10 mouse cellular contexts compared by ENCODE assay signal in genomic region chr3:38275321-38275720, GRCm38 (mm10).
DNase-seq lines count a peak whose midpoint lies in the region; ATAC-seq lines count a peak whose summit lies in the region.
"Had no signal": no experiment of that assay in that cellular context is flagged by ENCODE, and none has a peak within 500 bp of the region (broad histone marks: within the 10 kb centered on the region; RNA-seq: fewer than 3 reads in every experiment).

No protein-coding gene starts in this region.

- no peak for ATAC-seq in hindbrain, embryonic 11.5 days (ENCODE audit: low FRiP score)
- peak; percentile 53 for ATAC-seq in embryonic facial prominence, embryonic 14.5 days (ENCODE audit: low read depth)
- peak; percentile 49; the same call in 1 of the 2 replicates for ATAC-seq in intestine, embryonic 15.5 days
- 0 out of 2 replicates have a peak, but pooled peaks have one; percentile 30 for ATAC-seq in limb, embryonic 15.5 days (ENCODE audit: insufficient number of reproducible peaks, low FRiP score, low TSS enrichment, low read depth)
- ATAC-seq in midbrain, embryonic 14.5 days (ENCODE audit: low FRiP score, low TSS enrichment): no peak

- H3K9me3 ChIP-seq in hindbrain, embryonic 10.5 days: no peaks in the 10 kb centered on the region
- H3K9me3 ChIP-seq in hindbrain, embryonic 11.5 days (ENCODE audit: control insufficient read depth, low read length): no peaks in the 10 kb centered on the region
- no peaks in the 10 kb centered on the region for H3K9me3 ChIP-seq in embryonic facial prominence, embryonic 14.5 days (ENCODE audit: control insufficient read depth, low read length)
- no peaks in the 10 kb centered on the region for H3K9me3 ChIP-seq in intestine, embryonic 15.5 days
- H3K9me3 ChIP-seq in limb, embryonic 15.5 days: no peaks in the 10 kb centered on the region
- H3K9me3 ChIP-seq in midbrain, embryonic 14.5 days (ENCODE audit: control insufficient read depth, low read length): no peaks in the 10 kb centered on the region

- no peaks in the 10 kb centered on the region for H3K27me3 ChIP-seq in hindbrain, embryonic 10.5 days (ENCODE audit: insufficient read depth, poor library complexity, severe bottlenecking)
- no peaks in the 10 kb centered on the region for H3K27me3 ChIP-seq in hindbrain, embryonic 11.5 days (ENCODE audit: control insufficient read depth, insufficient read depth, low read length)
- no peaks in the 10 kb centered on the region for H3K27me3 ChIP-seq in embryonic facial prominence, embryonic 14.5 days (replicated peaks; ENCODE audit: control insufficient read depth, insufficient read depth, low read length)
- no peaks in the 10 kb centered on the region for H3K27me3 ChIP-seq in intestine, embryonic 15.5 days (replicated peaks)
- H3K27me3 ChIP-seq in limb, embryonic 15.5 days: no peaks in the 10 kb centered on the region
- H3K27me3 ChIP-seq in midbrain, embryonic 14.5 days (ENCODE audit: control insufficient read depth, insufficient read depth, low read length): no peaks in the 10 kb centered on the region
- H3K27me3 ChIP-seq: CH12.LX had no signal

- H3K4me3 ChIP-seq in hindbrain, embryonic 10.5 days: no peak overlapping the region
- no peak overlapping the region for H3K4me3 ChIP-seq in hindbrain, embryonic 11.5 days (ENCODE audit: low read depth, low read length)
- H3K4me3 ChIP-seq in embryonic facial prominence, embryonic 14.5 days (ENCODE audit: low read depth, low read length): no peak overlapping the region
- no peak overlapping the region for H3K4me3 ChIP-seq in intestine, embryonic 15.5 days (replicated peaks)
- no peak overlapping the region for H3K4me3 ChIP-seq in limb, embryonic 15.5 days
- no peak overlapping the region for H3K4me3 ChIP-seq in midbrain, embryonic 14.5 days (replicated peaks; ENCODE audit: low read depth, low read length)
- H3K4me3 ChIP-seq: myocyte had no signal

- H3K27ac ChIP-seq in hindbrain, embryonic 10.5 days: no peak overlapping the region
- no peak overlapping the region for H3K27ac ChIP-seq in hindbrain, embryonic 11.5 days (ENCODE audit: low read depth, low read length)
- H3K27ac ChIP-seq in embryonic facial prominence, embryonic 14.5 days (replicated peaks; ENCODE audit: low read depth, low read length): no peak overlapping the region
- H3K27ac ChIP-seq in intestine, embryonic 15.5 days: no peak overlapping the region; the same call in 1 of the 2 replicates
- no peak overlapping the region for H3K27ac ChIP-seq in limb, embryonic 15.5 days
- no peak overlapping the region for H3K27ac ChIP-seq in midbrain, embryonic 14.5 days (replicated peaks; ENCODE audit: low read depth, low read length)

- 52% methylated on average over 2 of the region's 2 CpGs for WGBS in hindbrain, embryonic 10.5 days
- WGBS in hindbrain, embryonic 11.5 days: 48% methylated on average over 2 of the region's 2 CpGs
- WGBS in embryonic facial prominence, embryonic 14.5 days: 31% methylated on average over 2 of the region's 2 CpGs
- WGBS in intestine, embryonic 15.5 days: 27% methylated on average over 2 of the region's 2 CpGs
- 21% methylated on average over 2 of the region's 2 CpGs for WGBS in limb, embryonic 15.5 days
- WGBS in midbrain, embryonic 14.5 days: 50% methylated on average over 2 of the region's 2 CpGs

- no peak overlapping the region for H3K9ac ChIP-seq in hindbrain, embryonic 11.5 days (ENCODE audit: low read depth, low read length)
- H3K9ac ChIP-seq in embryonic facial prominence, embryonic 14.5 days (ENCODE audit: low read depth, low read length): no peak overlapping the region
- H3K9ac ChIP-seq in intestine, embryonic 15.5 days: no peak overlapping the region
- H3K9ac ChIP-seq in limb, embryonic 15.5 days: no peak overlapping the region
- H3K9ac ChIP-seq in midbrain, embryonic 14.5 days (replicated peaks; ENCODE audit: low read length): no peak overlapping the region

- H3K36me3 ChIP-seq in hindbrain, embryonic 10.5 days: no peaks in the 10 kb centered on the region
- H3K36me3 ChIP-seq in hindbrain, embryonic 11.5 days (ENCODE audit: control insufficient read depth, insufficient read depth, low read length): no peaks in the 10 kb centered on the region
- H3K36me3 ChIP-seq in embryonic facial prominence, embryonic 14.5 days (ENCODE audit: control insufficient read depth, insufficient read depth, low read length): no peaks in the 10 kb centered on the region
- no peaks in the 10 kb centered on the region for H3K36me3 ChIP-seq in intestine, embryonic 15.5 days
- no peaks in the 10 kb centered on the region for H3K36me3 ChIP-seq in limb, embryonic 15.5 days
- H3K36me3 ChIP-seq in midbrain, embryonic 14.5 days (ENCODE audit: control insufficient read depth, insufficient read depth, low read length): no peaks in the 10 kb centered on the region

- no peak overlapping the region for H3K4me2 ChIP-seq in hindbrain, embryonic 11.5 days (replicated peaks; ENCODE audit: low read depth, low read length)
- H3K4me2 ChIP-seq in embryonic facial prominence, embryonic 14.5 days (ENCODE audit: low read depth, low read length): no peak overlapping the region
- H3K4me2 ChIP-seq in intestine, embryonic 15.5 days (replicated peaks): no peak overlapping the region
- H3K4me2 ChIP-seq in limb, embryonic 15.5 days: no peak overlapping the region
- no peak overlapping the region for H3K4me2 ChIP-seq in midbrain, embryonic 14.5 days (ENCODE audit: low read length)

- DNase-seq in hindbrain, embryonic 10.5 days (ENCODE audit: low spot score): peak; percentile 37
- DNase-seq in hindbrain, embryonic 11.5 days (ENCODE audit: low spot score): no peak
- DNase-seq in embryonic facial prominence, embryonic 14.5 days (ENCODE audit: low spot score): peak; percentile 82
- no peak for DNase-seq in midbrain, embryonic 14.5 days
- no peak for DNase-seq in thymus, adult 18-20 months
- DNase-seq in frontal cortex, postnatal 36 days (ENCODE audit: low spot score in 2 of 2): no peak

- H3K4me1 ChIP-seq in hindbrain, embryonic 10.5 days (replicated peaks): peaks cover 12% of the 10 kb centered on the region
- no peaks in the 10 kb centered on the region for H3K4me1 ChIP-seq in hindbrain, embryonic 11.5 days (replicated peaks; ENCODE audit: control insufficient read depth, insufficient read depth, low read length)
- H3K4me1 ChIP-seq in embryonic facial prominence, embryonic 14.5 days (ENCODE audit: control insufficient read depth, insufficient read depth, low read length): 0 out of 2 replicates have a peak, but pooled peaks cover 5% of the 10 kb centered on the region
- H3K4me1 ChIP-seq in intestine, embryonic 15.5 days (replicated peaks): no peaks in the 10 kb centered on the region
- peaks cover 7% of the 10 kb centered on the region; the same call in 1 of the 2 replicates for H3K4me1 ChIP-seq in limb, embryonic 15.5 days
- H3K4me1 ChIP-seq in midbrain, embryonic 14.5 days (ENCODE audit: control insufficient read depth, insufficient read depth, low read length): 0 out of 2 replicates have a peak, but pooled peaks cover 4% of the 10 kb centered on the region

Comparison
In these comparisons a context has a peak if more than half of its experiments do, and no peak if none do; other contexts are left out.
1. DNase-seq: peak in hindbrain, embryonic 10.5 days (single experiment) and embryonic facial prominence, embryonic 14.5 days (single experiment); none in hindbrain, embryonic 11.5 days (single experiment), midbrain, embryonic 14.5 days (single experiment), thymus, adult 18-20 months (0 of 2) and frontal cortex, postnatal 36 days (0 of 2).
2. ATAC-seq: peak in embryonic facial prominence, embryonic 14.5 days (single experiment), intestine, embryonic 15.5 days (single experiment) and limb, embryonic 15.5 days (single experiment); none in hindbrain, embryonic 11.5 days (single experiment) and midbrain, embryonic 14.5 days (single experiment).